Mouse (Mus musculus) R1 (cell line): Measurements from ENCODE around the gene Zfp36.

Experiments
- DNase-seq: peaks from one replicate; pipeline ENCODE4 v3.0.0-alpha.2; 2018; ENCODE audit warnings: low read depth, low spot score

The Zfp36 gene

GRCm38 (mm10) chr7:28384162-28384561 is 4.1 kb upstream of the Zfp36 start:
- DNase-seq, result no peak

- DNase-seq, result no peak
Measured at GRCm38 (mm10) chr7:28383606-28384005, 3.6 kb upstream of the Zfp36 start.

GRCm38 (mm10) chr7:28382981-28383396 is 2.9 kb upstream of the Zfp36 start:
- no peak for DNase-seq

- no peak for DNase-seq
Measured at GRCm38 (mm10) chr7:28382347-28382951, 2.4 kb upstream of the Zfp36 start.

GRCm38 (mm10) chr7:28381938-28382337 is 1.9 kb upstream of the Zfp36 start:
- DNase-seq, result peak; percentile 92

- peak; percentile 84 for DNase-seq
Measured at GRCm38 (mm10) chr7:28381017-28381790, 1.2 kb upstream of the Zfp36 start.

GRCm38 (mm10) chr7:28378769-28379651 is 1.0 kb downstream of the Zfp36 start:
- peak; percentile 97 for DNase-seq

- no peak for DNase-seq
Measured at GRCm38 (mm10) chr7:28378066-28378690, 1.9 kb downstream of the Zfp36 start.

GRCm38 (mm10) chr7:28377190-28378065 is 2.6 kb downstream of the Zfp36 start:
- DNase-seq, result no peak

- peak; percentile 86 for DNase-seq
Measured at GRCm38 (mm10) chr7:28376011-28376771, 3.9 kb downstream of the Zfp36 start.

GRCm38 (mm10) chr7:28375176-28375921 is 4.7 kb downstream of the Zfp36 start:
- peak; percentile 96 for DNase-seq

GRCm38 (mm10) chr7:28374647-28375046 is 5.4 kb downstream of the Zfp36 start:
- DNase-seq, result no peak

- no peak for DNase-seq
Measured at GRCm38 (mm10) chr7:28373891-28374495, 6.1 kb downstream of the Zfp36 start.

- peak; percentile 91 for DNase-seq
Measured at GRCm38 (mm10) chr7:28373131-28373581, 6.9 kb downstream of the Zfp36 start.

- peak; percentile 100 for DNase-seq
Measured at GRCm38 (mm10) chr7:28372251-28373108, 7.6 kb downstream of the Zfp36 start, which contains the start of gene Plekhg2. Gene Plekhg2, minus strand, starts transcription at chr7:28372599.

GRCm38 (mm10) chr7:28371514-28371989 is 8.5 kb downstream of the Zfp36 start:
- DNase-seq, result no peak

- DNase-seq, result no peak
Measured at GRCm38 (mm10) chr7:28370977-28371513, 9.0 kb downstream of the Zfp36 start.
